Mouse (Mus musculus) neural tube, embryonic 15.5 days (tissue): Measurements from ENCODE around the gene Rbm38. TPM values are rescaled to one million over a fixed set of nuclear protein-coding genes. Genes with fewer than 3 reads are reported as not detected.
A peak's percentile ranks its signal among the peaks of the same experiment; 100 is the strongest.

Experiments
- ATAC-seq: fragments of 200-750 bp; cut with Nextera tagmentation; 2 replicates; pipeline ENCODE4 v1.8.0; 2017; ENCODE audit warnings: mild to moderate bottlenecking, moderate TSS enrichment, moderate library complexity; ENCODE audit not compliant: low FRiP score
- H3K27ac ChIP-seq: fragments of 300-500 bp; sonication (generic); replicated peaks from 2 replicates; pipeline ENCODE4 v1.5.1; 2015; ENCODE audit warnings: mild to moderate bottlenecking, inconsistent platforms
- H3K27me3 ChIP-seq: fragments of 300-500 bp; sonication (generic); replicated peaks from 2 replicates; pipeline ENCODE4 v1.6.1; 2015; ENCODE audit warnings: inconsistent platforms
- H3K36me3 ChIP-seq: fragments of 300-500 bp; sonication (generic); 2 replicates; pipeline ENCODE4 v1.6.1; 2015; ENCODE audit warnings: inconsistent platforms
- H3K4me1 ChIP-seq: fragments of 300-500 bp; sonication (generic); 2 replicates; pipeline ENCODE4 v1.6.1; 2015; ENCODE audit warnings: inconsistent platforms
- H3K4me2 ChIP-seq: fragments of 300-500 bp; sonication (generic); 2 replicates; pipeline ENCODE4 v1.6.1; 2015; ENCODE audit warnings: inconsistent platforms, mild to moderate bottlenecking, moderate library complexity
- H3K4me3 ChIP-seq: fragments of 300-500 bp; sonication (generic); replicated peaks from 2 replicates; pipeline ENCODE4 v1.5.1; 2015; ENCODE audit warnings: mild to moderate bottlenecking, inconsistent platforms
- H3K9ac ChIP-seq: fragments of 300-500 bp; sonication (generic); replicated peaks from 2 replicates; pipeline ENCODE4 v1.6.1; 2015; ENCODE audit warnings: mild to moderate bottlenecking, inconsistent platforms
- H3K9me3 ChIP-seq: fragments of 300-500 bp; sonication (generic); replicated peaks from 2 replicates; pipeline ENCODE4 v1.6.1; 2016; ENCODE audit warnings: inconsistent platforms
- WGBS: fragments of 180-500 bp; shearing (Covaris S2); methylation state at CpG from one replicate; pipeline ENCODE4 v1.1.7; 2015; ENCODE audit warnings: mixed read lengths; 5-methylcytosine and 5-hydroxymethylcytosine counted together
- polyA plus RNA-seq: library from polyadenylated mRNA; unstranded; fragments of >200 nt; fragmentation: Nextera tagmentation; extraction: Ambion mirVana; gene quantifications from 2 replicates; pipeline ENCODE4 v1.2.1, GENCODE M21; 2015

The Rbm38 gene
- polyA plus RNA-seq, 1 experiment from 2014 or later = 11.5 TPM

DNA sequence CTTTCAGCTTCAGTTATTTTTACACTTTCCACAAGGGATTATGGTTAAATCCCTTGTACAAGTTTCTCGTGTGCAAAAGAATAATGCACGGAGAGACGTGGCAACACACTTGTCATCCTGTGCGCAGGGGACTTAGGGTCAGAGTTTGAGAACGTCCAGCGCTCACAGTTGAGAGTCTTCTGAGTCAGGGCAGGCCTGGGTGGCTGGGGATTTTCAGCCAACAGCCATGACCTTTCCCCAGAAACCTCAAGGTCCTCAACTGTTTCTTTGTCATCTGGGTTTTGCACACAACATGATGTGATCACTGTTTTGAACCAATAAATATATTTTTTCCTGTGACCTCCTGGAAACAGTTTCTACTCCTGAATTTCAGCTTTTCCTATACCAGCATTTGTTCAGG lies 30.1 kb upstream of the Rbm38 start:
- H3K27ac ChIP-seq = no peak overlapping the region
- no peaks in the 10 kb centered on the region for H3K36me3 ChIP-seq
- H3K4me3 ChIP-seq = no peak overlapping the region
- H3K9me3 ChIP-seq = no peaks in the 10 kb centered on the region
- H3K27me3 ChIP-seq = no peaks in the 10 kb centered on the region
- H3K4me2 ChIP-seq = no peak overlapping the region
- no peak overlapping the region for H3K9ac ChIP-seq
- H3K4me1 ChIP-seq = no peaks in the 10 kb centered on the region
- 91% methylated on average over 6 of the region's 6 CpGs for WGBS
- no peak for ATAC-seq

DNA sequence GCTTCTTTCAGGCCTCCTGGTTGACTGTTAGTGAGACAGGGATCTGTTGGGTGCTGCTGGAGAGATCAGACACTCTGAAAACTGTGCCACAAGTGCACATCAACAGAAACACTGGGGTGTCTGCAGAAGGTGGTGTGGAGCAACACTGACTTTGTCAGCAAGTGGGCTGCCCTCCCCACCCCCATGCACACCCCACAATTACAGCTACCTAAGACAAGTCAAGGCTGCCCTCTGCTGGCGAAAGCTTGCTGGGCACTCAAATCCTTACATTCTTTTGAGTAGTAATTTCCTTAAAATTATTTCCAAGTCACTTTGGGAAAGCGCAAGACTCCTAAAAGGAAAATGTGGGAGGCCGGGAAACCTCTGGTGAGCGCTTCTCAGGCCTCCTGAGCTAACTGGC lies 24.1 kb upstream of the Rbm38 start:
- no peaks in the 10 kb centered on the region; the same call in 1 of the 2 replicates for H3K27me3 ChIP-seq
- no peak overlapping the region for H3K27ac ChIP-seq
- H3K9ac ChIP-seq = no peak overlapping the region
- WGBS = 17% methylated on average over 4 of the region's 4 CpGs
- peaks cover 8% of the 10 kb centered on the region for H3K4me1 ChIP-seq
- H3K4me2 ChIP-seq = no peak overlapping the region
- no peak for ATAC-seq
- H3K36me3 ChIP-seq = no peaks in the 10 kb centered on the region
- no peak overlapping the region for H3K4me3 ChIP-seq
- no peaks in the 10 kb centered on the region for H3K9me3 ChIP-seq

DNA sequence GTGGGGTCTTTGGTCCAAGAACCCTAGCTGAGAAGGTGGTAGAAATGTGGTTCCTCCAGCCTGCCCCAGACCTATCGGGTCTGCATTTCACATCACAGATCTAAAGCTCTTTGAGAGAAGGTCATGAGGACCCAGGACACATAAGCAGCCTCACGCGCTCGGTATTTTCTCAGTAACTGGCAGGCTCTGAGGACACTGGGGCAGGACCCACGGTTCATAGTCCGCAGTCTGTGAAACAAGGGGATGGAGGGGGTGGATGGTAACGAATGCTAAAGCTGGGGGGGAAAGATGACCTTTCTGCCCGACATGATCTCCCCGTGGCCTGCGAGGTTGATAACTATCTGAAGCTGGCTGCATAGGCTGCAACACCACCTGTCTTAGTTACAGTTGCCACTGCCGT lies 22.6 kb upstream of the Rbm38 start:
- no peaks in the 10 kb centered on the region; the same call in 1 of the 2 replicates for H3K27me3 ChIP-seq
- H3K9ac ChIP-seq = no peak overlapping the region
- H3K36me3 ChIP-seq = peaks cover 5% of the 10 kb centered on the region; the same call in 1 of the 2 replicates
- no peaks in the 10 kb centered on the region for H3K9me3 ChIP-seq
- H3K4me2 ChIP-seq = no peak overlapping the region
- H3K27ac ChIP-seq = no peak overlapping the region
- no peak overlapping the region for H3K4me3 ChIP-seq
- peaks cover 19% of the 10 kb centered on the region for H3K4me1 ChIP-seq
- 75% methylated on average over 11 of the region's 11 CpGs for WGBS
- ATAC-seq = no peak

DNA sequence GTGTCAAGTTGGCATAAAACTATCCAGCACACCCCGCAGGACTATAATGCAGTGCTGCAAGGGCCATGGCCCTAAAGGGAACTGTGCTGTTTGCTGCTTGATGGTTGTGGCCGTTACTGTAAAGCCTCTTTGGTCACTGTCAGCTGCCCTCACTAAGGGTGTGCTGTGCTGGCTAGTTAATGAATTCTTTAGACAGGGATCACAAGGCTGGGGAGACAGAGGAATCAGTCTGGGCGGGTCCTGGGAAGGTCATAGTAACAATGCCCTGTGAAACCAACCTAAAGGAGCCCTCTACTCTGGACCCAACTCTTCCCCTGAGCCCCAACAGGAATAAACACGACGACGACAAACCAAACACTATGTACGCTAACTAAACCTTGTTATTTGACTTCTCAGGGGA lies 21.8 kb upstream of the Rbm38 start:
- H3K9me3 ChIP-seq = no peaks in the 10 kb centered on the region
- WGBS = 63% methylated on average over 7 of the region's 7 CpGs

DNA sequence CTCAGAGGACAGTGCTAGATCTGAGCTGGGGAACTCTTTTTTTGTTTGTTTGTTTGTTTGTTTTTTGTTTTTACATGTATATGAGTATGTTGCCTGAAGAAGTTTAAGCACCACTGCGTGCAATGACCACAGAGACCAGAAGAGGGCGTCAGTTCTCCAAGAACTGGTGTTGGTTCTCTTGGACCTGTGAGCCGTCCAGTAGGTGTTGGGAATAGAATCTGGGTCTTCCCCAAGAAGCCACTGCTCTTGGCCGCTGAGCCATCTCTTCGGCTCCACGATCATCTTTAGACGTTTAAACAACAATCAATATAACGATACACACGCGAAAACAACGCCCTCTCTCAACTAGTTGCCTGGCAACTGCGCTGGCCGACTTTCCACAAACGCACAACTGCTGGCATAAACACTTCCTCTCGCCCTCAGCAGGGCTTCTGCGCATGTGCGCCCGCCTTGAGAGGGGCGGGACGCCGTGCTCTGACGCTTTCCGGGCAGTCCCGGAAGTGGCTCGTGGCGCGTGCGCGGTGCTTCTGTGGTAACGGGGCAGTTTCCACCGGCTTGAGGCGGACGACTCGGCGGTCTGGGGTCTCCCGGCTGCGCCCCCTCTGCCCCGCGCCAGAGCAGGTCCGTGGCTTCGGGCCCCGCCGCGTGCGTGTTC lies 20.5 kb upstream of the Rbm38 start, which contains the start of gene Rae1:
Rae1 (plus strand) TSS at position 488 of the 655 bp plus-strand sequence.
- Histone ChIP-seq H3K9ac (peak within 1 kb of the TSS; percentile 75), H3K4me2 (peak within 1 kb of the TSS; percentile 92), H3K27me3 (no peaks in the 10 kb centered on the region; the same call in 1 of the 2 replicates), H3K27ac (peak within 1 kb of the TSS; percentile 84), H3K4me1 (peaks cover 19% of the 10 kb centered on the region), H3K9me3 (no peaks in the 10 kb centered on the region), H3K4me3 (peak within 1 kb of the TSS; percentile 76), H3K36me3 (peaks cover 25% of the 10 kb centered on the region)
- peak; percentile 97 for ATAC-seq
- WGBS = under 1% methylated on average over 44 of the region's 45 CpGs

More for the DNA sequence above, 21.8 kb upstream of the Rbm38 start:
- Histone ChIP-seq H3K36me3 (peaks cover 12% of the 10 kb centered on the region), H3K4me2 (no peak overlapping the region), H3K27me3 (no peaks in the 10 kb centered on the region; the same call in 1 of the 2 replicates), H3K4me1 (peaks cover 19% of the 10 kb centered on the region), H3K9ac (no peak overlapping the region), H3K27ac (no peak overlapping the region), H3K4me3 (no peak overlapping the region)
- ATAC-seq = no peak

DNA sequence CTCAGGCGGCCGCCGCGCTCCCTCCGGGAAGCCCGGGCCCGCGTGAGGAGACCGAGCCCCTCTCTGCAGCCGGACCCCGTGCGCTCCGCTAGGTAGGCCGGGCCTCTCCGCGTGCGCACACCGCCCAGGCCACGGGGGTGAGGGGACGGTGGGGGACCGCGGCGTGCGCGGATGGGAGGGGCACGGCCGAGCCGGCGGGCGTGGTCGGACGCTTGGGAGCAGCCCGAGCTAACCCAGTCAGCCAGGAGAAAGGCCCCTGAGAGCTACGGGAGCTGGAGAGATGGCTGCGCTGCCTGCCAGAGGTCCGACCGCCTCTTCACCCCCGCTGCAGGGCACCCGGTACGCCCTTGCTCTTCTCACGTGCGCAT lies 20.0 kb upstream of the Rbm38 start:
- H3K27me3 ChIP-seq = no peaks in the 10 kb centered on the region; the same call in 1 of the 2 replicates
- peak overlapping the region; percentile 75 for H3K9ac ChIP-seq
- no peaks in the 10 kb centered on the region for H3K9me3 ChIP-seq
- H3K4me2 ChIP-seq = peak overlapping the region; percentile 92
- under 1% methylated on average over 42 of the region's 42 CpGs for WGBS
- ATAC-seq = peak; percentile 86
- peak overlapping the region; percentile 84 for H3K27ac ChIP-seq
- peak overlapping the region; percentile 76 for H3K4me3 ChIP-seq
- H3K4me1 ChIP-seq = peaks cover 19% of the 10 kb centered on the region
- H3K36me3 ChIP-seq = peaks cover 30% of the 10 kb centered on the region

DNA sequence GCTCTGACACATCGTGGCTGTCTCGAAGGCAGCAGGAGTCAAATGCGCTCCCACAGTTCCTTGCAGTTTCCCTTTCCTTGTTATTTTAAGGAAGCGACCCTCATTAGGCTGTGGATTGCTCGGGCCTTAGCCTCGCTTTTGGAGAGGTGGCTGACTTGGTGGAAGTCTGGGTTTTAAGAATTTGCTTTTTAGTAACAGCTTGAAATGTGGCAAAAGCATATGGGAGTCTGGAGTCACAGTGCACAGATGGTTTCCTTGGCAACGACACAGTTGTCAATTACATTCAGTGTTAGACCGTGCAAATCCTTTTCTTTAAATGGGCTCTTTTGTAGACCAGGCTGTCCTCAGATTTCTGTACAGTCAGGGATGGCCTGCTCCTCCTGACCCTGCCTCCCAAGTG lies 19.4 kb upstream of the Rbm38 start:
- Histone ChIP-seq H3K27me3 (no peaks in the 10 kb centered on the region; the same call in 1 of the 2 replicates), H3K9me3 (no peaks in the 10 kb centered on the region), H3K4me2 (peak overlapping the region; percentile 92), H3K4me1 (peaks cover 19% of the 10 kb centered on the region), H3K9ac (peak overlapping the region; percentile 75), H3K36me3 (peaks cover 34% of the 10 kb centered on the region), H3K4me3 (peak overlapping the region; percentile 76), H3K27ac (peak overlapping the region; percentile 84)
- WGBS = 20% methylated on average over 8 of the region's 8 CpGs
- no peak for ATAC-seq

DNA sequence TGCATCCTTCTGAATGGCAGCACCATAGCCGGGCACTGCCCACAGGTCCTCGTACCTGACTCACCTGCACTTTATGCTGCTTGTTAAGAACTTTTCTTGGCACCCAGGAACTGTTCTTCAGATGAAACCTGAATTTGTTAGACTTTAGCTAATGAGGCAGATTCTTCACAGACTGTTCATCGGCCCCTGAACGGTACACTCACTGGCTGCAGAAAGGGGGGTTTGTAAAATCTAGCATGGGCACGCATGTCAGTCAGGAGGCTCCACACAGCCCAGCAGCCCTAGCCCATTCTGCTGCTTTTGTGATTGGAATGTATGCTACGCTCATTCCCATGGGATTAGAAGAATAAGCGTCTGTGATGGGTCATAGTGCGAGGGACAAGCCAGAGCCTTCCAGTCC lies 16.6 kb upstream of the Rbm38 start:
- ATAC-seq = no peak
- 94% methylated on average over 8 of the region's 8 CpGs for WGBS
- peaks cover 62% of the 10 kb centered on the region for H3K36me3 ChIP-seq

DNA sequence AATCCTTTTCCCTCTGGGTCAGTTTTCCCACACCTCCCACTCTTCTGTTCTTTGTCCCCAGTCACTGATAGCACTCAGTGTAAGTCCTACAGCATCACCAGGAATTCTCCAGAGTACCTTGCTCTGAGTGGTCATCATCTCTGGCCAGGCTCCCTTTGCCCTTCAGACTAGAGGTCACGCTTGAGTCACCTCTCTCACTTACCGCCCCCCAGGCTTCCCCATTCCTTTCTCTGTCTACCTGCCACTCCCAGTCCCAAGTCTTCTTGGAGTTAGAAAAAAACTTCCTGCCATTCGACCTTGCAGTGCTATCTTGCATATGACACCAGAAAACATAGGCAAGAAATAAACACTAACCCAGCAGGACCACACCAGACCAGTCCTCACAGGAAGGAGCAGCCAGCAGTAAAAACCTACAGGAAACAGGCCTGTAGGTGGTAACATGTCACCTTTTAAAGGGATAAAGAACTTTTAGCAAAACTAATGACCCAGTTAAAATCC lies 10.0 kb upstream of the Rbm38 start:
- WGBS = 79% methylated on average over 3 of the region's 3 CpGs
- ATAC-seq = no peak
- Histone ChIP-seq H3K9ac (no peak overlapping the region), H3K27me3 (no peaks in the 10 kb centered on the region), H3K9me3 (no peaks in the 10 kb centered on the region), H3K36me3 (peaks cover 97% of the 10 kb centered on the region), H3K4me1 (no peaks in the 10 kb centered on the region), H3K27ac (no peak overlapping the region), H3K4me2 (no peak overlapping the region), H3K4me3 (no peak overlapping the region)

More for the DNA sequence above, 16.6 kb upstream of the Rbm38 start:
- Histone ChIP-seq H3K27me3 (no peaks in the 10 kb centered on the region), H3K4me1 (peaks cover 19% of the 10 kb centered on the region), H3K27ac (no peak overlapping the region), H3K4me3 (no peak overlapping the region), H3K9me3 (no peaks in the 10 kb centered on the region), H3K9ac (no peak overlapping the region), H3K4me2 (no peak overlapping the region)

DNA sequence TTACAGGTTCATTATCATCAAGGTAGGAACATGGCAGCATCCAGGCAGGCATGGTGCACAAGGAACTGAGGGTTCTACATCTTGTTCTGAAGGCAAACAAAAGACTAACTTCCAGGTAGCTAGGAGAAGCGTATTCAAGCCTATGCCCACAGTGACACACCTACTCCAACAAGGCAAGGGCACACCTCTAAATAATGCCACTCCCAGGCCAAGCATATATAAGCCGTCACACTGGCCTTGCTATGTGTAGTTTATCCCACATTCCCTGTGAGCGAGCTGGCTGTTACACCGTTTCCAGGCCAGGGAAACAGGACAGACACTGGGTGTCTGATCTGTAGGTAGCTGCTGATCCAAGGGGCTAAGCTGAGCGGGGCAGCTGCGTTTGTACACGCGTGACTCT lies 8.9 kb upstream of the Rbm38 start:
- Histone ChIP-seq H3K4me3 (no peak overlapping the region), H3K27me3 (no peaks in the 10 kb centered on the region), H3K4me2 (no peak overlapping the region), H3K9ac (no peak overlapping the region), H3K4me1 (no peaks in the 10 kb centered on the region), H3K9me3 (no peaks in the 10 kb centered on the region), H3K36me3 (peaks cover 97% of the 10 kb centered on the region), H3K27ac (no peak overlapping the region)
- 96% methylated on average over 8 of the region's 8 CpGs for WGBS
- no peak for ATAC-seq

DNA sequence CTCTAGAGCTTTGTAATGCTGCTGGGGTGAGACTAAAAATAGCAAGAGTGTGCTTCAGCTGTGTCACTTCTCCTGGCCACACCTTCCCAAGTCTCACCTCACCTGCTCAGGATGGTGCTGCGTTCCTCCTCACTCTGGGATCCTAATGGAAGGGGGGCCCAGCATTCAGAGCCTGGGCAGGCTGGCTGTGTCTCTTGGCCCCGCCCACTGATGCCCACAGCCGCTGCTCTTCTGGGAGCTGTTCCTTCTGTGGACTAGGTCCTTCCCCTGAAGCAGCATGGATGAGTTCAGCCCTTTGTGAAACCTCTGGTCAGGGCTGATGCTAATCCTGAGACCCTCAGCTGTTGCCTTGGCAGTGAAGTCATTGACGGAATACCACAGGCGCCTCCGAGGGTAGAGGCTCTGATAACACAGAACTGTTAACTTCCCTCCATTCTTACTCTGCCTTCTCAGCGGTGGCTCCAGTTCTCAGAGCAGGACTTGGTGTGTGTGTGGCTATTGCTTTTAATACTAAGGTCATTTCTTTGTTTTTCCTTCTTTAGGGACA lies 5.5 kb upstream of the Rbm38 start:
- no peak for ATAC-seq
- no peak overlapping the region for H3K4me3 ChIP-seq
- no peak overlapping the region for H3K27ac ChIP-seq
- peaks cover 11% of the 10 kb centered on the region for H3K4me1 ChIP-seq
- H3K27me3 ChIP-seq = peaks cover 16% of the 10 kb centered on the region
- H3K4me2 ChIP-seq = no peak overlapping the region
- 82% methylated on average over 7 of the region's 7 CpGs for WGBS
- H3K36me3 ChIP-seq = peaks cover 64% of the 10 kb centered on the region
- H3K9ac ChIP-seq = no peak overlapping the region
- no peaks in the 10 kb centered on the region for H3K9me3 ChIP-seq

DNA sequence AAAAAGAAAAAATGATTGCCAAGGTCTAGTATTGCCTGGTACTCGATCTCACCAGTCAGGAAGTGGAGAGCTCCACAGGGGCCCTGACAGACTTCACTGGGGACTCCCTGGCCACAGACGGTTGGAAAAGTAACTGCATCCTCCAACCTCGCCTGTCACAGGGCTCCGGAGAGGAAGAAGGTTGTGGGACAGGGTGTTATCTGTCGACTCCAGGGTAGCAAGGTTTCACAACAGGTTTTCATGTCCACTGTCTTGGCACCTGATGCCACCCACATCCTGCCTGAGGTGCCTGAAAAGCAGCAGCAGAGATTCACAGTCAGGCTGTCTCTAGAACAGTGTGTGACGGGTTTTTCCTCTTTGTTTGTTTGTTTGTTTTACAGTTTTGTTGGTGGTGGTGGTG lies 2.4 kb upstream of the Rbm38 start:
- H3K27me3 ChIP-seq = peaks cover 28% of the 10 kb centered on the region
- no peak overlapping the region for H3K9ac ChIP-seq
- WGBS = 54% methylated on average over 6 of the region's 6 CpGs
- no peak overlapping the region for H3K4me3 ChIP-seq
- no peaks in the 10 kb centered on the region for H3K9me3 ChIP-seq
- H3K36me3 ChIP-seq = peaks cover 32% of the 10 kb centered on the region
- peaks cover 31% of the 10 kb centered on the region for H3K4me1 ChIP-seq
- ATAC-seq = no peak
- no peak overlapping the region for H3K27ac ChIP-seq
- H3K4me2 ChIP-seq = no peak overlapping the region
